Mouse (Mus musculus) adipocyte (in vitro differentiated cells): Measurements from ENCODE around the gene Rftn1.
"Not testable (repeated sequence)": the region's sequence is repeated elsewhere in the genome, so short reads cannot be mapped to it uniquely, and the experiment has no call there.

ENCODE experiments used
- DNase-seq: peaks from one replicate; pipeline ENCODE4 v3.0.0-alpha.2; 2016; ENCODE audit warnings: low spot score

The Rftn1 gene

DNA sequence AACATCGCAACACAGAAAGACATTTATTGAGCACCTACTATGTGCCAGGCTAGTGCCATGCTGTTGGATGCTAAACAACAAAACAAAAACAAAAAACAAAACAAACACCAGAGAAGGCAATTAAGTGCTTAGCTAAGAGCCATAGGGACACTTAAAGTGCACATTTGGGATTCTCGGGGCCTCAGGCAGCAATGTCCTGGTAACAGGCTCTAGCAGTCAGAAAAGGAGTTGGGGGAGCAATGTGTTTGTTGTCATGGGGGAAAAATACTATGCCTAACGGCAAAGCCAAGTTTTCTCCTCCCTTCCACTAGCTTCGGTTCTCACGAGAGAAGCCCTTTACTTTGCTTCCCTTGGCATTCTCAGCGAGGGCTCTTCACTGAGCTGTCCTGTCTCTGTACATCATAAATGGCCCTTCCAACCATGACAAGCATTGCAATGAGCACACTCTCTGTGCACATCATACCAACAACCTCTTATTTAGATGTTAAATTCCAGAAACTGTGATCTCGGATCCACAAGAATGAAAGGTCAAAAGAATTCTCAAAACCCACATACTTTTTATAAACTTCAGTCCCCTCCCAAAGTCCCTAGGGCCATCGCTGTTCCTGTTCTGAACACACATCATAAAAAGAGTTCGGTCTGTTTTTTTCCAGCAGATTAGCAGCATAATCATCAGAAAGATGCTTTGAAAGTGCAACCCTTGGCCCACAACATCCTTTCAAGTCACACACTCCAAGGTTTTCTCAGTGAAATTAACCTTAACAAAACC lies 63.2 kb downstream of the Rftn1 start:
- no peak for DNase-seq

DNA sequence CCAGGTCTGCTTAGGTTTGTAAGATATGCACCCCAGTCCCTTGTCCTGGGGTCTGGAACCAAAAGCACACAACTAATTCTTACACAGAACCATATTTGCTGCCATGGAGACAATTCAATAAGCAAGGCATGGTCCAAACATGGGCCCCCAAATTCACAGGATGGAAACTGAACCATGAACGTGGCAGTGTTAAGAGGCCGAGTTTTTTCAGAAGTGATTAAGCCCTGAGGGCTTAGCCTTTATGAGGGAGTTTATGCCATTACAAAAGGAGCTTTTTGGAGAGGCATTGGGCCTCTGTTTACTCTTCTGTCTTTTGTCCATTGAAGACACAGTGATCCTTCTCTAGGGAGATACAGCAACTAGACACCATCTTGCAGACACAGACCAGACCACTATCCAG lies 63.9 kb downstream of the Rftn1 start:
- no peak for DNase-seq

GRCm38 (mm10) chr17:50125900-50126299 lies 64.6 kb downstream of the Rftn1 start:
- DNase-seq: no peak

DNA sequence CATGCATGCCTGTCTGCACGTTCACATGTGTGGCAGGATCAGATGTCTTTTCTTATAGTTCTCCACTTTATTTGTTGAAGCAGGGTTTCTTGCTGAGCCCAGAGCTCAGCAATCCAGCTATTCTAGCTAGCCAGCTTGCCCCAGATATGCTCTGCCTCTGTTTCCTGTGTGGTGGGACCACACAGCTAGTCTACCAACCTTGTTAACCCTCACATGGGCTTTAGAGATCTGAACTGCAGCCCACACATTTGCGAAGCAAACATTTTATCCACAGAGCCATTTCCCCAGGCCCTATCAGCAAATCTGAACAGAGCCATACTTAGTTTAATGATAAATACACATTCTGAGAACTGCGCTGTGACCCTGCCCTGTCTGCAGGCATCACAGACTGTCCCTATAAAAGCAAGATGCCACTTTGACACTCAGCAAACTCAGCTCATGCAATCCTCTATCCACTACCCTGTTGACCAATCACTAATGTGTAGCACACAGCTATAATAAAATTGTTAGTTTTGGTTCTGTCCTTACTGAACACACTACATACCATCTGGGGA lies 65.2 kb downstream of the Rftn1 start:
- DNase-seq: no peak

- no peak for DNase-seq
Measured at GRCm38 (mm10) chr17:50124708-50125107, 65.8 kb downstream of the Rftn1 start.

- no peak for DNase-seq
Measured at GRCm38 (mm10) chr17:50122555-50122954, 67.9 kb downstream of the Rftn1 start.

GRCm38 (mm10) chr17:50120098-50120497 lies 70.4 kb downstream of the Rftn1 start:
- DNase-seq: no peak

- no peak for DNase-seq
Measured at GRCm38 (mm10) chr17:50117461-50117860, 73.0 kb downstream of the Rftn1 start.

GRCm38 (mm10) chr17:50116980-50117379 lies 73.5 kb downstream of the Rftn1 start:
- no peak for DNase-seq

DNA sequence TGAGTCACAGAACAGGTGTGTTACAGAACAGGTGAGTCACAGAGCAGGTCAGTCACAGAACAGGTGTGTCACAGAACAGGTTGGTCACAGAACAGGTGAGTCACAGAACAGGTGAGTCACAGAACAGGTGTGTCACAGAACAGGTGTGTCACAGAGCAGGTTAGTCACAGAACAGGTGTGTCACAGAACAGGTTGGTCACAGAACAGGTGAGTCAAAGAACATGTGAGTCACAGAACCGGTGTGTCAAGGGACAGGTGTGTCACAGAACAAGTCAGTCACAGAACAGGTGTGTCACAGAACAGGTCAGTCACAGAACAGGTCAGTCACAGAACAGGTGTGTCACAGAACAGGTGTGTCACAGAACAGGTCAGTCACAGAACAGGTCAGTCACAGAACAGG lies 74.1 kb downstream of the Rftn1 start:
- not testable (repeated sequence) for DNase-seq

- DNase-seq: not testable (repeated sequence)
Measured at GRCm38 (mm10) chr17:50115716-50116115, 74.8 kb downstream of the Rftn1 start.

DNA sequence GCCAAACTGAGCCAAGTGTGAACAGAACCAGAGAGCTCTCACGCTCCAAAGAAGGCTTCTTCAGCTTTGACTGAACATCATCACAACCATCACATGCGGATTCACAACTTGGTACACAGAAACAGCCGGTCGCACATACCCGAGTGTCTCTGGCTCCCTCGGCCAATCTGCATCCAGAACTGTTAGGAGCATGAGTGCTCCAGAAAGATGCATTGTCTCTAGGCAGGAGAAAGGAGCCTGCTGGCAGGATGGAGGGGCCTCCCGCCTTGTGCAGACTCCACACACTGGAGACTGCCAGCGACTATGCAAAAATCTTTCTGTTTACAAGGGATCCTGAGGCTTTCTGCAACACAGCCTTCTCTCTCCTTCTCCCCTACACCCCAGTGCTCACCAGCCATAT lies 75.8 kb downstream of the Rftn1 start:
- no peak for DNase-seq

- DNase-seq: peak; percentile 42
Measured at GRCm38 (mm10) chr17:50110650-50111415, 79.6 kb downstream of the Rftn1 start.

DNA sequence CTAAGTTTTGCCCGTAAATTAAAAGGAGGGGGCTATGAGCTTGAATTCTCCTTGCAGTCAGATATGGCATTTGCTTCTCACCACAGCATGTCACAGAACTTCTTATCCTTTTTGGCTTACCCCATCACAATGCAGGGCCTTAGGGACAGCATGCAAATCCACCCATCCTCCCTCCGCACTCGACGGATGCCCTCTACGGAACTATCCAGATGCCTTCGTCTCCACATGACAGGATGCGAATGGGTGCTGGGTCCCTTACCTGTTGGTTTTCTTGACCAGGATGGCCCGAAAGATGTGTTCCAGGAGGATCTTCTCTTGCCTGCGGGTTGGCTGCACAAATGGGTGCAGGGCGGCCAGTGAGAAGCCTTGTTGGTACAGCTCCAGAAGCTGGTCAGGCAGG lies 83.7 kb downstream of the Rftn1 start:
- no peak for DNase-seq

DNA sequence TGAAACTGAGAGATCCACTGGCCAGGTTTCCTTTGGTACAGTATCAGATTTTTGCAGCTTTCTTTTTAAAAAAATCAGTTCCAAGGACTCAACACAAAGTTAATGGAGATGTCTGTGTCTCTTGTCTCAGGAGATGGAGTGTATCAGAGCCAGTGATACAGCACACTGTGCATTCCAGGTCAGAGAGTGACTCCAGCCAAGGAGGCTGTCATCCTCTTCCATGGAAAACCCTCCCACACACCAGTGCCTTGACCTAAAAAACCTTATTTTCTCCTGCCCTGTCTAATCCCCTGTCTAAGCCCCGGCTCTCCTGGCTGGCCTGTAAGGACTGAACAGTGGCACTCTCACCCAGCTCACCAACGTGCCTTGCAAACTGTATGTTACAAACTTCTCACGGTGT lies 86.3 kb downstream of the Rftn1 start:
- no peak for DNase-seq

DNA sequence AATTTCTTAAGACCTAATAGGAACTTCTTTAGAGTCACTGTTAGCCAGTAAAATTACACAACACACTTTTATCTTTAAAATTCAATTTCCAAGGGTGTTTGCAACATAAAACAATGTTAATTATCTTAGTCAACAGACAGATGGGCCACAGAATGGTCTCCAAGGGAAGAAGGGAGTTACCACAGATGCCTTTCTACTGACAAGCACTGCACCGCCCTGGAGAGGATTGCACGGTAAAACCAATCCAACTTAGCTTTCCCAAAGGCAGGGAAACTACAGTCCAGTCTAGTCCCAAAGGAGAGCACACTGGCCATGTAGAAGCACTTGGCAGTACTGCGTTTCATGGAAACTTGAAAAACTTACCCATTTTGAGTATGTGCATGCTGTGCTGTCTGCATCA lies 89.1 kb downstream of the Rftn1 start:
- no peak for DNase-seq

- no peak for DNase-seq
Measured at GRCm38 (mm10) chr17:50100070-50100469, 90.4 kb downstream of the Rftn1 start.

- no peak for DNase-seq
Measured at GRCm38 (mm10) chr17:50099378-50099777, 91.1 kb downstream of the Rftn1 start.

DNA sequence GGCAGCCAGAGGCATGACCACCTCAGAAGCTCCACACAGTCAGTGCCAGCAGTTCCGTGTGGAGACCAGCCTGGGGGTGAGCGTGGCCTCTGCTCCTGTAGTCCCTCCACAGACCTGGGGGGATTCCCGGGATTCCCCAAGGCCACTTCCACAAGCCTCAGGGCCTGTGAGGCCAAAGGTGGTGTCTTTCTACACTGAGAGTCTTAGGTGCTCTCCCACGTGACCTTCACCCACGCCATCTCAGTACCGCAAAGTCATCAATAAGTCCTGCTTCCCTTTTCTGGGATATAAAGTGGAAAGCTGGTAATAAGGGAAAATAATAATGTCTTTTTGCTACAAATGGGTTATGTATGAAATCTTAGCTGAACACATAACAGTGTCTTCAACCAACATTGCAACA lies 92.2 kb downstream of the Rftn1 start:
- DNase-seq: no peak

DNA sequence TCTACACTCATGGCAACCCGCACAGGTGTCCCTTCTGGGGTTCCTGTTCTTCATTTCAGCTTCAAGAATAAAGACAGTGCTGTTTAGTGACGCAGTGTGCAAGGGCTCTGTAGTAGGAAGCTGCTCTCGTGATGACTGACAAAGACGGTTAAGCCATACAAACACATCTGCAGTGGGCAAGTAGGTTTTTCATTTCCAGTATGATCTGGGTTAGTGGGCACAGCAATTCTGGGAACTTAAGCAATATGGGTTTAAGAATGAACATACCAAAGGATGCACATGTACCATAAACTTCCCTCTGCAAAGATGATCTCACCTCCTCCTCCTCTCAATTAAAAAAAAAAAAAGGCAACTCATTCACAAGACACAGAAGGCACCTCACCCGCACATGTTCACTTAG lies 92.6 kb downstream of the Rftn1 start:
- no peak for DNase-seq

DNA sequence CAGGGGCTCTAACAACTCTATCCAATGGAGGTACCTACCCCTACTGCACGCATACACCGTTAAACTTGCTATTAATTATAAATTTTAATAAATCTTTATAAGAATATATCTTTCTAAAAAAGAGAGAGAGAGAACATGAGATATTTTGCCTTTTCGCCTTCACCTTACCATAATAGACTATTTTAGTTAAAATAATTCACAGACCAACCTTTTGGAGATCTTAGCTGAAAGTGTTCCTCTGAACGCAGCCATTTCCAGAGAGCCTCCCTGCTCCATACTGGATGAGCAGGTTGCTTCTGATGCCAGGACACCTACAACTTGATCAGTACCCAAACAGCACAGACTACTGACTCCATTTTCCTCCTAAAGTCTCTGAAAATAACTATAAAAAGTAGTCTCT lies 94.2 kb downstream of the Rftn1 start:
- no peak for DNase-seq

GRCm38 (mm10) chr17:50094596-50094995 lies 95.9 kb downstream of the Rftn1 start:
- no peak for DNase-seq

DNA sequence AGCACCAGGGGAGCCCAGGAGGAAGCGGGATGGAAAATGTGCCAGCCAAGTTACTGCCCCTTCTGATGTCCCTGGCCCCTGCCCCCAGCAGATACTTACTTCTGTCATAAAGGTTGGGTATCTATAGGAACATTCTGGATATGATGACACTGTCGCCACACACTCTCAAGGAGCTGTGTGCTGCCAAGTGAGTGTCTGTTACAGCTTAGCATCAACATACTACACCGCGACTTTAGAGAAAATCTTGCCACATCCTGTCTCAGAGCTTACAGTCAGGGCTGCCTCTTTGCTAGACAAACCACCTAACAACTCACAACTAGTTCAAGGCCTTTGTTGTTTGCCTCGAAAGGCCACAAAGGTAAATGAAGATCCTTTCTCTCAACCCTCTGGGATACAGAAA lies 96.4 kb downstream of the Rftn1 start:
- DNase-seq: no peak
